Mouse (Mus musculus) E14TG2a.4 (cell line): ENCODE measurements around the gene Mogs.

Source experiments
- CTCF ChIP-seq: conservative IDR thresholded peaks from 2 replicates; pipeline ENCODE4 v1.5.1; 2014; ENCODE audit warnings: low read length
- NANOG ChIP-seq: IDR thresholded peaks from 2 replicates; pipeline ENCODE4 v1.6.1; 2014; ENCODE audit warnings: borderline replicate concordance, low read length, mixed read lengths

DNA sequence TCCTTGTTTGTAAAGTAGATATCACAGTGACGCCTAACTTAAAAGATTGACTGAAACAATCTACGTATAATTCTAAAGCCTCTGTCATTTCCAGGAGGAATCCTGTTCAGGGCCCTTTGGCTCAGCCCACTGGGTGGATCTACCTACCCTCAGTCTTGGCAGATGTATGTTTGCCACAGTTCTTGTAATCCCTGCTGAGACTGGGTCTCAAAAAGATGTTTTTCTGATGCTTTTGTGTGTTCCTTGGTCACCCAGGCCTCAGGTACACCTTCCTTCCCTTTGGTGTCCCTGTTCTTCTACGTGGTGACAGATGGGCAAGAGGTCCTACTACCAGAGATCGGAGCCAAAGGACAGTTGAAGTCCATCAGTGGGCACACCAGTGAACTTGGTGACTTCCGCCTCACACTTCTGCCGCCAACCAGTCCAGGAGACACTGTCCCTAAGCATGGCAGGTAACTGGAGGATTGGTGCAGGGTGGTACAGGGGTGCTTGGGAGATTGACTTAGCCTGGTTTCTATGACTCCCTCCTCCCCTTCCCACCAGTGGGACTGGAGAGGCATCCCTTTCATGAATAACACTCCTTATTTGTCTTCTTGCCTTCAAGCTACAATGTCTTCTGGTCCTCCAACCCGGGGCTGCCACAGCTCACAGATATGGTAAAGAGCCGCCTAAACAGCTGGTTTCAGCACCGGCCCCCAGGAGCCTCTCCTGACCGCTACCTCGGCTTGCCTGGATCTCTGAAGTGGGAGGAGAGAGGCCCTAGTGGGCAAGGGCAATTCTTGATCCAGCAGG lies 1.3 kb downstream of the Mogs start:
- no peak for TF ChIP-seq CTCF
- no peak for TF ChIP-seq NANOG
